Mouse (Mus musculus) R1 (cell line): Measurements from ENCODE around the gene Ccdc163.
"Not testable (repeated sequence)": the region's sequence is repeated elsewhere in the genome, so short reads cannot be mapped to it uniquely, and the experiment has no call there.

Experiments
- DNase-seq: peaks from one replicate; pipeline ENCODE4 v3.0.0-alpha.2; 2018; ENCODE audit warnings: low read depth, low spot score

Ccdc163 gene

GRCm38 (mm10) chr4:116708201-116708764 is at the start of gene Ccdc163, which contains the start of gene Mmachc:
Ccdc163 (plus strand) TSS chr4:116708509.
Mmachc (minus strand) TSS chr4:116708406.
- DNase-seq = peak; percentile 100

- DNase-seq = no peak
These were observed 48.8 kb upstream of the Ccdc163 start for GRCm38 (mm10) chr4:116659474-116659873.

GRCm38 (mm10) chr4:116659916-116660315 is 48.4 kb upstream of the Ccdc163 start:
- DNase-seq = not testable (repeated sequence)

- DNase-seq = no peak
These were observed 47.5 kb upstream of the Ccdc163 start for GRCm38 (mm10) chr4:116660829-116661228.

- peak; percentile 21 for DNase-seq
These were observed 46.3 kb upstream of the Ccdc163 start for GRCm38 (mm10) chr4:116661998-116662397.

GRCm38 (mm10) chr4:116666625-116667024 is 41.7 kb upstream of the Ccdc163 start:
- no peak for DNase-seq

- DNase-seq = no peak
These were observed 40.2 kb upstream of the Ccdc163 start for GRCm38 (mm10) chr4:116668145-116668544.

- DNase-seq = peak; percentile 41
These were observed 39.0 kb upstream of the Ccdc163 start for GRCm38 (mm10) chr4:116669291-116669690.

GRCm38 (mm10) chr4:116672785-116673184 is 35.5 kb upstream of the Ccdc163 start:
- no peak for DNase-seq

- not testable (repeated sequence) for DNase-seq
These were observed 33.5 kb upstream of the Ccdc163 start for GRCm38 (mm10) chr4:116674761-116675160.

- DNase-seq = no peak
These were observed 32.3 kb upstream of the Ccdc163 start for GRCm38 (mm10) chr4:116676027-116676426.

GRCm38 (mm10) chr4:116677808-116678207 is 30.5 kb upstream of the Ccdc163 start:
- no peak for DNase-seq

GRCm38 (mm10) chr4:116679141-116679540 is 29.2 kb upstream of the Ccdc163 start:
- no peak for DNase-seq

GRCm38 (mm10) chr4:116680521-116680920 is 27.8 kb upstream of the Ccdc163 start:
- DNase-seq = not testable (repeated sequence)

GRCm38 (mm10) chr4:116683957-116684356 is 24.4 kb upstream of the Ccdc163 start:
- DNase-seq = no peak

GRCm38 (mm10) chr4:116684665-116685064 is 23.6 kb upstream of the Ccdc163 start:
- DNase-seq = no peak

GRCm38 (mm10) chr4:116685402-116686061 is 22.8 kb upstream of the Ccdc163 start, which contains the start of gene Prdx1:
Prdx1 (plus strand) TSS chr4:116685544.
- peak; percentile 96 for DNase-seq

GRCm38 (mm10) chr4:116687041-116687440 is 21.3 kb upstream of the Ccdc163 start:
- DNase-seq = no peak

GRCm38 (mm10) chr4:116689309-116689876 is 18.9 kb upstream of the Ccdc163 start:
- DNase-seq = no peak

- no peak for DNase-seq
These were observed 16.2 kb upstream of the Ccdc163 start for GRCm38 (mm10) chr4:116692146-116692545.

- no peak for DNase-seq
These were observed 14.5 kb upstream of the Ccdc163 start for GRCm38 (mm10) chr4:116693785-116694184.

GRCm38 (mm10) chr4:116698693-116699342 is 9.5 kb upstream of the Ccdc163 start:
- no peak for DNase-seq
